Mouse (Mus musculus) neural tube, embryonic 13.5 days (tissue): ENCODE results near the gene Xrcc5. TPM values are rescaled to one million over a fixed set of nuclear protein-coding genes. Genes with fewer than 3 reads are reported as not detected.

ENCODE experiments used
- ATAC-seq: fragments of 200-750 bp; cut with Nextera tagmentation; 2 replicates; pipeline ENCODE4 v1.8.0; 2017; ENCODE audit warnings: low read depth, mild to moderate bottlenecking, moderate TSS enrichment, moderate library complexity
- H3K27ac ChIP-seq: fragments of 300-500 bp; sonication (generic); replicated peaks from 2 replicates; pipeline ENCODE4 v1.5.1; 2015; ENCODE audit warnings: moderate library complexity, mild to moderate bottlenecking, inconsistent platforms
- H3K27me3 ChIP-seq: fragments of 300-500 bp; sonication (generic); 2 replicates; pipeline ENCODE4 v1.6.1; 2015; ENCODE audit warnings: mild to moderate bottlenecking, inconsistent platforms
- H3K36me3 ChIP-seq: fragments of 300-500 bp; sonication (generic); 2 replicates; pipeline ENCODE4 v1.6.1; 2015; ENCODE audit warnings: mild to moderate bottlenecking, inconsistent platforms
- H3K4me1 ChIP-seq: fragments of 300-500 bp; sonication (generic); replicated peaks from 2 replicates; pipeline ENCODE4 v1.6.1; 2015; ENCODE audit warnings: inconsistent platforms
- H3K4me2 ChIP-seq: fragments of 300-500 bp; sonication (generic); 2 replicates; pipeline ENCODE4 v1.6.1; 2015; ENCODE audit warnings: inconsistent platforms, mild to moderate bottlenecking, moderate library complexity
- H3K4me3 ChIP-seq: fragments of 300-500 bp; sonication (generic); 2 replicates; pipeline ENCODE4 v1.5.1; 2015; ENCODE audit warnings: mild to moderate bottlenecking, inconsistent platforms
- H3K9ac ChIP-seq: fragments of 300-500 bp; sonication (generic); 2 replicates; pipeline ENCODE4 v1.6.1; 2015; ENCODE audit warnings: moderate library complexity, mild to moderate bottlenecking, inconsistent platforms
- H3K9me3 ChIP-seq: fragments of 300-500 bp; sonication (generic); 2 replicates; pipeline ENCODE4 v1.6.1; 2016; ENCODE audit warnings: inconsistent platforms
- WGBS: fragments of 180-500 bp; shearing (Covaris S2); methylation state at CpG from one replicate; pipeline ENCODE4 v1.1.7; 2015; 5-methylcytosine and 5-hydroxymethylcytosine counted together
- polyA plus RNA-seq: library from polyadenylated mRNA; unstranded; fragments of >200 nt; fragmentation: Nextera tagmentation; extraction: Ambion mirVana; gene quantifications from 2 replicates; pipeline ENCODE4 v1.2.1, GENCODE M21; 2015

Gene Xrcc5
- polyA plus RNA-seq, 1 experiment from 2014 or later: 26.3 TPM

DNA sequence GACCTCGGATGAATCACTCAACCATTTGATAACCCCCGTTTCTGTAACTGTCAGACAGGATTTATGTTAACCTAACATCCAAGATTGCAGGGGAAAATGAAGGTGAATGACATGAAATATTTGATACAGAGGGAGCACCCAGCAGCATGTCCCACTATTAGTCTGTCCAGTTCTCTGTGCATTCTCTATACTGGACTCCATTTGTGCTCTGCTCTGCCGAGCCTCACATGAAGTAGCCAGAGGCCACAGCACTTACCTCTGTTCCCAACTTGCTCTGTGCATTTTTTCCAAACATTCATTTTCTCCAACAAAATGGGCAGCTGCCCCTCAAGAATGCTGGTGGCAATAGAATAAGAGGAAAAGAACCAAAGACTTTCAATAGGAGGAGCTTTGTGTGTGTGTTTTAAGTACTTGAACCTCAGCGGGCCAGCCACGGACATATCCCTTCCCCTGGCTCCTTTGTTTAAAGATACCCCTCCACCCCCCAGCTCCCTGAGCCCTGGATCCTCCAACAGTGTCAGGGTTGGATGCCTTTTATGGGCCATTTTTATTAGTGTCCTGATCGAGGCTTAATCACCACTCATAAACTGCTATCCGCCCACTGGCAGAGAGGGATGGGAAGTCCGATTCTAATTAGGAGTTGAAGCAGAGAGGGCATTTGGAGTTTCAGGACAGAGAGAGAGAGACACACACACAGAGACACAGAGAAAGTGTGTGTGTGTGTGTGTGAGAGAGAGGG, 94.3 kb downstream of the Xrcc5 start:
- Histone ChIP-seq H3K9ac (no peak overlapping the region), H3K36me3 (peaks cover 10% of the 10 kb centered on the region), H3K4me1 (peaks cover 25% of the 10 kb centered on the region), H3K4me2 (no peak overlapping the region; the same call in 1 of the 2 replicates), H3K4me3 (no peak overlapping the region), H3K27ac (peak overlapping the region; percentile 74), H3K27me3 (no peaks in the 10 kb centered on the region), H3K9me3 (no peaks in the 10 kb centered on the region)
- peak; percentile 73 for ATAC-seq
- 28% methylated on average over 8 of the region's 8 CpGs for WGBS

DNA sequence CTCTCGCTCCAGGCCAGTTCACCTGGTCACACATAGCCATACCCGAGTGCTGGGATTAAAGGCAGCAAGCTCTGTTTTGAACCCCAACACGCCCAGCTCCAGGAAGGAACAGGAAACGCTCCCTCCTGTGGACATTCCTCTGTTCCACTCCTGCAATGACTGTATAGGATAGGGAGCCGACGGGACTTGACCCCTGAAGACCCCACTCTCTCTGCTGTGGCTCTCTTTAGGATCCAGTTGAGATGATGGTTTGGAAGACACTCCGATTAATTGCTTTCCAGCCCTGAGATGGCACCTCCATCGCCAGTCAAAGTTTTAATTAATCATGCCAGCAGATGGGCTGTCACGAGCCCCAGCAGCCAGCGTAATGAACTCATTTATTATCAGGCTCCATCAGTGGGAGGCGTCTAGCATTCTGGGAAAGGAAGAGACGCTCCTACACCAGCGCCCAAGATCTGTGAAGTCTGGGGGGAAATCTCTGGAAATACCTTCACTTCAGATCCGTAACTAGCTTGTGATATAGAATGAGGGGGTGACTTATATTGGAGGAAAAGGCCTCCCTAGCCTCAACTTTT, 99.4 kb downstream of the Xrcc5 start:
- Histone ChIP-seq H3K4me1 (peaks cover 23% of the 10 kb centered on the region), H3K27me3 (no peaks in the 10 kb centered on the region), H3K4me2 (no peak overlapping the region), H3K27ac (peak overlapping the region; percentile 33; the same call in 1 of the 2 replicates), H3K9ac (no peak overlapping the region), H3K9me3 (no peaks in the 10 kb centered on the region), H3K36me3 (no peaks in the 10 kb centered on the region), H3K4me3 (no peak overlapping the region)
- ATAC-seq: peak; percentile 74
- WGBS: 47% methylated on average over 14 of the region's 14 CpGs

DNA sequence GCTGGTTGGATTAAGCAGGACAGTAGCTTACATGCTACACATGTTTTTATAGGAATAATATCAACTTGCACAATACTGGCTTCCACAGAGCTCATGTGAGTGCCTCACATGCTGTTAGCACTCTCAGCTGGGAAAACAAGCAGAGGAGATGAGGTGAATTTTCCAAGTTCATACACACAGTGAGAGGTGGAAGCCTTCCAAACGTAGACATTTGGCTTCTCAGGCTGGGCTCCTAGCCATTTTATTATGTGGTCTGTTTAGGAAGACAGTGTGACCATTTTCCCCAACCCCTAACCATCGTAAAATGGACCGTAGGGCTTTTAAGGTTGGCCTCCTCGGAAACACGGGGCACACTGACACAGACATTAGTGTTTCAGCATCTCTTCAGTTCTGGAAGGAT, 102.7 kb downstream of the Xrcc5 start:
- no peak for ATAC-seq
- no peaks in the 10 kb centered on the region for H3K36me3 ChIP-seq
- WGBS: 69% methylated on average over 5 of the region's 5 CpGs

DNA sequence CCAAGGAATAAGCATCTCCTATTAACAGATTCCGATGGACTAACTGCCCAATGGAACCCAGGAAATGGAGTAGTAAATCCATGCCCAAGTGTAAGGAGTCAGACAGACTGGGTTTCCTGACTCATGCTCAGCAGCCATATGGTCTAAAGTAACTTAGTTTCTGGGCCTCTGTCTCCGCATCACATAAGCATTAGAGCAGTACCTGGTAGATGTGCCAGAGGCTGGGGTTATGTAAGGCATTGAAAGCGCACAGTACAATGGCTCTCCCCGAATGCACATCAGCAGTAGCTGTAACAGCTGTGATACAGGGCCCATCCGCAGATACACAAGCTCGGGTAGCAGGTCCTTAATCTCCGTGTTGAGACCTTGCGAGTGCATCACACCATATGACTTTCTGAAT, 103.9 kb downstream of the Xrcc5 start:
- WGBS: 89% methylated on average over 8 of the region's 8 CpGs
- H3K4me2 ChIP-seq: no peak overlapping the region
- no peak overlapping the region for H3K9ac ChIP-seq
- H3K9me3 ChIP-seq: no peaks in the 10 kb centered on the region
- no peaks in the 10 kb centered on the region for H3K36me3 ChIP-seq
- ATAC-seq: no peak
- peaks cover 39% of the 10 kb centered on the region for H3K4me1 ChIP-seq
- no peak overlapping the region for H3K27ac ChIP-seq
- H3K4me3 ChIP-seq: no peak overlapping the region
- H3K27me3 ChIP-seq: no peaks in the 10 kb centered on the region

More for the DNA sequence above, 102.7 kb downstream of the Xrcc5 start:
- Histone ChIP-seq H3K27me3 (no peaks in the 10 kb centered on the region), H3K4me3 (no peak overlapping the region), H3K4me1 (peaks cover 32% of the 10 kb centered on the region), H3K9me3 (no peaks in the 10 kb centered on the region), H3K4me2 (no peak overlapping the region), H3K9ac (no peak overlapping the region), H3K27ac (no peak overlapping the region)

DNA sequence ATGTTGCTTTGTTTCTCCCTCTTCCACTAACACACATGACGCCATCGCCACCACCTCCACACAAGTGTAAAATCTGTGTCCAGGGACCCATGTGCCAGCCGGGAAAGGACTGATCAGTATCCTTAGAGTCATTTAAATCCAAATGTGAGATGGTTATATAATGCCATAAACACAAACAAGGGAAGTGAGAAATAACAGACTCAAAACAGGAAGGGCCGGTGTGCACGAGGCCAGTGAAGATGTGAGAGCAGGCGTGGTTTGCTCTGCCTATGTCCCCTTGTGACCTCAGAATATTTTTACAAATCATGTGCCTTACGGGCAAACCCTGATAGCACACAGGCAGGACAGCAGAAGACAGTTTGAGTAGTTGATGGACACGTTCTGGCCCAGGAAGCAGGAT, 106.0 kb downstream of the Xrcc5 start:
- no peak for ATAC-seq
- Histone ChIP-seq H3K27me3 (no peaks in the 10 kb centered on the region), H3K36me3 (no peaks in the 10 kb centered on the region), H3K9me3 (no peaks in the 10 kb centered on the region), H3K9ac (no peak overlapping the region), H3K27ac (peak overlapping the region; percentile 84), H3K4me2 (no peak overlapping the region), H3K4me3 (no peak overlapping the region), H3K4me1 (peaks cover 26% of the 10 kb centered on the region)
- WGBS: 83% methylated on average over 8 of the region's 8 CpGs

DNA sequence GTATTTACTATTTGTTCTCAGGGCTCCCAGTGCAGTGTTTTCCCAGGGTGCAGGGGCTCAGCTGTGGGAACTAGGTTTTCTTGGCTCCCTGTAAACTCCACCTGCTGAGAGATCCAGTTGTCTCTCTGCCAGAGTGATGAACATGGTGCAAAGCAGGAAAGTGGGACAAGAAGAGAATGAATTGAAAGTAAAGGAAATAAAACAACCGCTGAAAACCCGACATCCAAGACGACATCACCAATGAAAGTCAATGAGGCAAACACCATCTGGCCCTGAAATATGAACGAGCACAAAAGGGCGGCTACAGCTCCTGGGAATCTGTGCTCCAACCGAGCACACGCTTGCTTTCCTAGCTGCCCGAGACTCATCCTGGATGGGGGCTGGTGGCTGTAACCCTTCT, 106.9 kb downstream of the Xrcc5 start:
- Histone ChIP-seq H3K4me1 (peaks cover 32% of the 10 kb centered on the region), H3K9ac (0 out of 2 replicates have a peak overlapping the region, but pooled peaks have one; percentile 39), H3K4me3 (no peak overlapping the region), H3K9me3 (no peaks in the 10 kb centered on the region), H3K4me2 (peak overlapping the region; percentile 25), H3K27me3 (no peaks in the 10 kb centered on the region), H3K27ac (peak overlapping the region; percentile 84), H3K36me3 (no peaks in the 10 kb centered on the region)
- ATAC-seq: peak; percentile 77
- WGBS: 9% methylated on average over 8 of the region's 8 CpGs

DNA sequence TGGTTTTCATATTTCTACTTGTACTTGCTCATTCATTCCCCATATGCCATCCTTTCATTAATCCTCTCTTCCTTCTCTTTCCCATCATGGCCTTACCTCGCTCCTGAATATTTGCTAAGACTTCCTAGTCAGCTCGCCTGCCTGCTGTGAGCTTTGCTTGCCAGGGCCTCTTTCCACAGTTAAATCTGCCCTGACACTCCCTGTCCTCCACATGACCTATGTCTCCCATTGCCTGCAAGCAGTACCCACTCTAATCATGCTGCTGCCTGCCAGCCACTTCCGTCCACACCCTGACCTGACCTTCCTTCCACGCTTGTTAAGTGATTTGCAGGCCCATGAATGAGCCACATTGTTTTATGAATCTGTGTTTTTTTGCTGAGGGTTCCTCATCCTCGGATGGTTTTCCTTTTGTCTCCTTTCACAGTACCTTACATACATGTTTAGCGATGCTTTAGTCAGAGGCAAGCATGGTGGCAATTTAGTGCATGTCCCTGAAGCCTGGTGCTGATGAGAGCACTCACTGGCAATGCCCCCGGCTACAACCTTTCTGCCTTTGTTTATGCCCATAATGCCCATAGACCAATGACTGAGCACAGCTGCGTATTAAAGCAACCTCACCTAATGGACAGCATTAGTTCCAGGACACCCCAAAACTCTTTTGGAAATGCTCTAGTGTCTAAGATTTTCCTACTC, 107.5 kb downstream of the Xrcc5 start:
- Histone ChIP-seq H3K27me3 (no peaks in the 10 kb centered on the region), H3K36me3 (no peaks in the 10 kb centered on the region), H3K4me1 (peaks cover 34% of the 10 kb centered on the region), H3K4me2 (peak overlapping the region; percentile 25), H3K9me3 (no peaks in the 10 kb centered on the region), H3K4me3 (no peak overlapping the region), H3K27ac (peak overlapping the region; percentile 84), H3K9ac (peak overlapping the region; percentile 39)
- WGBS: 14% methylated on average over 8 of the region's 8 CpGs
- ATAC-seq: peak; percentile 62; the same call in 1 of the 2 replicates

DNA sequence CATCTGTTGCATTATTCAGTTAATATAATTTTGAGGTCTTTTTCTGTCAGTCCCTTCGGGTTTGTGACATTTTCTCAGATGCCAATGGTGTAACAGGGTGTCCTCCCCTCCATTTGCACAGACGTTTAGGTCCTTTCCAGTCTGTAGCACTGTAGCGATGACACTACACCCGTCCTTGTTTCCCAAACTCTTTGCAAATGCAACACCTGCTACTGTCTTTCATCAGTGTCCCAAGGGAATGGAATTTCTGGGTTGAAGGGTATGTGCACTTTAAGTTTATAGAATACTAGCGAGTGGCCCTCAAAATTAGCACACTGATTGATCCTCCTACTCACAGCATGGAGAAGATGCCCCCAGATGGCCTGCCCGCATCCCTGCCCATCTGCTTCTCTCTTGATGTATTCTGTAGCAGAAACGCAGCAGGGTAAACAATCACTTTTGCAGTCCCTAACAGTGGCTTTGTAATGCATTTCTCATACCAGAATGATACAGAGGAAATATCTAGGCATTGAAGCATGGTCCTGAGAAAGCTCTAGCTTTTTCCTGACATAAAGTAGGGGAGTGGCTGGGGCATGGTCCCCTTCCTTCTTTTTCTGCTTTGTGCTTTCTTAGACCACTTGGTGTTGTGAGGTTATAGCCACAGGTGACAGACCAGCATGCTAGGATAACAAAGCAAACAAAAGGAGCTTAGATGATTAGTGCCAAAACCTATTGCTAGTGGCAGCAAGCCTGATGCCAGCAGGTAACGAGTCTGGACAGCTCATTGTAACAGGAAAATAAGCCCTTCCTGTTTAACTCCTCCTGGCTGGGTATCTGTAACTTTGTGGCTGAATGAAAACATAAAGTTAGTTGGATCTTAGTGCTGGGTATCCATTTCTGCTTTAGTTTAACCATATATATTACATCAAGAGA, 111.8 kb downstream of the Xrcc5 start:
- H3K36me3 ChIP-seq: no peaks in the 10 kb centered on the region
- ATAC-seq: no peak
- no peaks in the 10 kb centered on the region for H3K9me3 ChIP-seq
- no peak overlapping the region for H3K4me3 ChIP-seq
- H3K9ac ChIP-seq: no peak overlapping the region
- no peak overlapping the region for H3K4me2 ChIP-seq
- H3K4me1 ChIP-seq: peaks cover 24% of the 10 kb centered on the region
- H3K27me3 ChIP-seq: no peaks in the 10 kb centered on the region
- no peak overlapping the region for H3K27ac ChIP-seq
- WGBS: 53% methylated on average over 8 of the region's 8 CpGs

DNA sequence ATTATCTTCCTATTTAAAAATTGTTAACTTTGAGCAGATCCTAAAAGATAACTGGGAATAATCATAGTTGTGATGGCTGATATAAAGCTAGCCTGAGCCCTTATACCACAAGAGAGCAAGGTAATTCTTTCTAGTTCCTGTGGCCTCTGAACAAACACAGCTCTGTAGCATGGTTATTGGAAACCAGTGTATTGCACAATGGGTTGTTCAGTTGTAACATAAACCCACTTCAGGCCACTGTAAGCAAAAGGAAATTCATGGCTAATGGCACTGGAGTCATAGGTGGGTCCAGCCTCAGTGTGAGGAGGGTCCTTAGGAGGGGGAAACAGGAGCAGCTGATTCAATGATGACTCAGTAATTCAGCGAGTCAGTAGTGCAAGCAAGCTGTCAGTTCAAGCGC, 113.0 kb downstream of the Xrcc5 start:
- Histone ChIP-seq H3K36me3 (no peaks in the 10 kb centered on the region), H3K4me2 (no peak overlapping the region), H3K27ac (no peak overlapping the region), H3K9ac (no peak overlapping the region), H3K4me1 (peaks cover 12% of the 10 kb centered on the region), H3K4me3 (no peak overlapping the region), H3K9me3 (no peaks in the 10 kb centered on the region), H3K27me3 (no peaks in the 10 kb centered on the region)
- ATAC-seq: no peak
- WGBS: 56% methylated on average over 2 of the region's 2 CpGs

DNA sequence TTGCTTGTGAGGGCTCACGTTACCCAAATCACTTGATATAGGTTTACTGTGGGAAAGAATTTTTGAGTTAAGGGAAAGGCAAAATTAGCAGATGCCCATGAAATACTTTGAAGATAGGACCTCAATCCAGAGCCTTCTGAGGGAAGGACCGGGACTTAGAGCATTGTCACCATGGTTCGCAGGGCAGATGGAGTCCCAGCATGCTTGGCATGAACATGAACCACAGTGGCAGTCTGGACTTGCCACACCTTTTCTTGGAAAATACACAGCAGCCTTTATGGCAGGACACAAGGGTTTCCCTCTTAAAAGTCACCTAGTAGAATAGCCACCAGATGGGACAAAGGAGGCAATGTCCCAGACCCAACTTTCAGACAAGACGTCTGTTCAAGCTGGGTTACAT, 114.9 kb downstream of the Xrcc5 start:
- Histone ChIP-seq H3K4me3 (no peak overlapping the region), H3K27ac (no peak overlapping the region), H3K4me1 (peaks cover 8% of the 10 kb centered on the region; the same call in 1 of the 2 replicates), H3K27me3 (no peaks in the 10 kb centered on the region), H3K4me2 (no peak overlapping the region), H3K9ac (no peak overlapping the region), H3K9me3 (no peaks in the 10 kb centered on the region), H3K36me3 (no peaks in the 10 kb centered on the region)
- 91% methylated on average over 4 of the region's 4 CpGs for whole genome bisulfite sequencing
- ATAC-seq: no peak

DNA sequence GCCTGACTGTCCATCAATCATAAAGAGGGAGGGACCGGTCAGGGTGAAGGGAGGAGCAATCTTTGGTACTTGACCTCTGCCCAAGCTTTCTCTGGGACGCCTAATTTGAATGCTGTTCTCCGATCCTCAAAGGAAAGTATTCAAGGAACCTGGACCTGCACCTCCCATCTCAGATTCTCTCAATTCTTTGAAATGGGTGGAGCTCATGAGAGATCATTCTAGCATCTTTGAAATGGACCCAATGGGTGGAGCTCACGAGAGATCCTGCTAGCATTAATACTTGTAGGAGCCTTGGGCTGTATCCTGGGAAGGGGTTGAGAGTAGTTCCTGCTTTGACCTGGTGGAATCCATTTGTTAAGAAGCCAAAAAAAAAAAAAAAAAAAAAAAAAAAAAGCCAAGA, 119.2 kb downstream of the Xrcc5 start:
- 85% methylated on average over 4 of the region's 4 CpGs for WGBS
- no peak overlapping the region for H3K9ac ChIP-seq

More for the DNA sequence above, 119.2 kb downstream of the Xrcc5 start:
- H3K4me3 ChIP-seq: no peak overlapping the region
- H3K9me3 ChIP-seq: no peaks in the 10 kb centered on the region
- no peak overlapping the region for H3K4me2 ChIP-seq
- H3K4me1 ChIP-seq: no peaks in the 10 kb centered on the region
- no peaks in the 10 kb centered on the region for H3K27me3 ChIP-seq
- no peak overlapping the region for H3K27ac ChIP-seq
- 0 out of 2 replicates have a peak, but pooled peaks cover 5% of the 10 kb centered on the region for H3K36me3 ChIP-seq
- no peak for ATAC-seq
